Mouse (Mus musculus) CD4-positive, CD25-positive, alpha-beta regulatory T cell, adult 9 weeks (primary cell): ENCODE results near the gene Olfr1256. TPM values are rescaled to one million over a fixed set of nuclear protein-coding genes. Genes with fewer than 3 reads are reported as not detected.

Experiments used
- polyA plus RNA-seq: library from polyadenylated mRNA; unstranded; fragments of 100-300 nt; shearing (Covaris generic); gene quantifications from one replicate; pipeline ENCODE4 v1.2.1, GENCODE M21; 2017

Gene Olfr1256
- not detected for polyA plus RNA-seq

DNA sequence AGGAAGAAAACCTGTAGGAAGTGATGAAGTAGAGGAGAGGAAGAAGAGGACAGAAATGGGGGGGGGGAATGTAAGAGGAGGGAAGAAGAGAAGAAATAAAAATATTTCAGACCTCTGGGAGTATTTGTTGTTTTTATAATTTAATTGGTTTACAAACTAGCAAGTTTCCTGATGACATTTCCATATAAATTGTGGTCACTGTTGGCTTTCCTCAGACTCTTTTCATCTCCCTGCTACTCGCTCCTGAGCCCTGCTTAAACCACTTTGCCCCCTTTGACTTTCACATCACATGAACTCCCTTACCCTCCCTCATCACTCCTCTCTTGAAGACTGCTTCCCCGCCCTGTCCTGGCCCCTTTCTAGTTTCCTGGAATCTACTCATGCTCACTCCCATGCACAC is at the start of gene Olfr1256:
Gene Olfr1256 (minus strand): TSS at position 101 of the 400 bp plus-strand sequence.

GRCm38 (mm10) chr2:89878137-89878536 is 36.8 kb upstream of the Olfr1256 start, which contains the start of gene Olfr1257:
Gene Olfr1257, plus strand, starts transcription at chr2:89878437.

GRCm38 (mm10) chr2:89848105-89848504 is 6.8 kb upstream of the Olfr1256 start, which contains the start of gene Olfr48:
Gene Olfr48, minus strand, starts transcription at chr2:89848205.

GRCm38 (mm10) chr2:89811751-89812150 is 29.6 kb downstream of the Olfr1256 start, which contains the start of gene Olfr1255:
Gene Olfr1255, plus strand, starts transcription at chr2:89812051.

GRCm38 (mm10) chr2:89793519-89793918 is 47.8 kb downstream of the Olfr1256 start, which contains the start of gene Olfr1254:
Gene Olfr1254, minus strand, starts transcription at chr2:89793619.

Other genes with a start within 250 kb of the Olfr1256 start
- not detected for gene Olfr1246, start 248.4 kb downstream of the Olfr1256 start, polyA plus RNA-seq
- gene Olfr1247, start 227.4 kb downstream of the Olfr1256 start, polyA plus RNA-seq, result not detected
- gene Olfr1248, start 223.3 kb downstream of the Olfr1256 start, polyA plus RNA-seq, result not detected
- gene Olfr1249, start 206.6 kb downstream of the Olfr1256 start, polyA plus RNA-seq, result not detected
- not detected for gene Olfr1250, start 180.1 kb downstream of the Olfr1256 start, polyA plus RNA-seq
- gene Olfr1251, start 169.6 kb downstream of the Olfr1256 start, polyA plus RNA-seq, result not detected
- not detected for gene Olfr1252, start 116.5 kb downstream of the Olfr1256 start, polyA plus RNA-seq
- not detected for gene Olfr1253, start 84.5 kb downstream of the Olfr1256 start, polyA plus RNA-seq
- gene Olfr1254, start 47.9 kb downstream of the Olfr1256 start, polyA plus RNA-seq, result not detected
- gene Olfr1255, start 29.5 kb downstream of the Olfr1256 start, polyA plus RNA-seq, result not detected
- gene Olfr48, start 6.7 kb upstream of the Olfr1256 start, polyA plus RNA-seq, result not detected
- not detected for gene Olfr1257, start 36.9 kb upstream of the Olfr1256 start, polyA plus RNA-seq
- gene Olfr1258, start 85.8 kb upstream of the Olfr1256 start, polyA plus RNA-seq, result 0.04 TPM
- not detected for gene Olfr1259, start 107.1 kb upstream of the Olfr1256 start, polyA plus RNA-seq
- not detected for gene Olfr1260, start 132.8 kb upstream of the Olfr1256 start, polyA plus RNA-seq
- gene Olfr1261, start 149.7 kb upstream of the Olfr1256 start, polyA plus RNA-seq, result not detected
- gene Olfr1262, start 158.6 kb upstream of the Olfr1256 start, polyA plus RNA-seq, result not detected
- not detected for gene Olfr1263, start 170.6 kb upstream of the Olfr1256 start, polyA plus RNA-seq
- gene Olfr1264, start 184.0 kb upstream of the Olfr1256 start, polyA plus RNA-seq, result not detected
- not detected for gene Olfr1265, start 193.8 kb upstream of the Olfr1256 start, polyA plus RNA-seq
- gene Olfr140, start 222.0 kb upstream of the Olfr1256 start, polyA plus RNA-seq, result not detected